8 mouse cellular contexts compared by ENCODE assay signal in the genomic region with DNA sequence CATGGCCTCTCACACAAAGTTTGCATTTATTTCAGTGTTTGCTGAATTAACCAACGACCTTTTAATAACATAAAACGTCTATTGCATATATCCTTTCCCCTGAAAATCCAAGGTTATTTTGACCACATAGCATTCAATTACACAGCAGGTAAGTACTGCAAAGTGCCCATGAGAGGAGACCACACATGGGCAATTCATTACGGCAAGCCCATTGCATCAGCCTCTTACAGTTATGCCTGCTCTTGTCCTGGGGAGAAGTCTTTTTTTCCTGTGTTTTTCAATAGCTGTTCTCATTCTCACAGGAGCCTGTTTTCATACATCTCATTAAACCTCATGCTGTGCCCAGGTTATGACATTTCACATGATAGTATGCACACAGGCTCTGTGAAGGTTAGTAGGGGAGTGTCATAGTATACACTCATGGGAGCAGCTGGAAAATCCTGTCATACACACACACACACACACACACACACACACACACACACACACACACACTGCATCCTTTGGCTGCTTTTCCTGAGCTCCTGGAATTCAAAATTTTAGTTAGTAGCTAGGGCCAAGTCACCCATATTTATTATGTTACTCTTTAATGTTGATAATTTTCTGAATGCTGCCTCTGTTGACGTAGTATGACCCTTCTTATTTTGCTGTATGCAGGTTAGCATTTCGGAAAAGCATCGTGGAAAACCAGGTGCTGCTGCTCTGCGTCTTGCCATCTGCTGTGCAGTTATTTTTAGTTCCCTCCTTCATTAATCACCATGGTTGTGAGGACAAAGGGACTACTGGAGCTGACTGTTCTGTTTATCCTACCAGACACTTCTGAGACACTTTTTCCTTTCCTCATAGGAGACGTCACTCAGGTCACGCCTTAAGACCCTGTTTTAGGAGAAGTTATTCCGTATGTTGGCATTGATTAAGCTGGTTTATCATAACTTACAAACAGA.
DNase-seq lines count a peak whose midpoint lies in the region; ATAC-seq and TF ChIP-seq lines count a peak whose summit lies in the region.
"Had no signal": no experiment of that assay in that cellular context is flagged by ENCODE, and none has a peak within 500 bp of the region (broad histone marks: within the 10 kb centered on the region; RNA-seq: fewer than 3 reads in every experiment).

No protein-coding gene starts in this region.

- H3K4me1 ChIP-seq in heart, postnatal 0 days (ENCODE audit: control insufficient read depth, insufficient read depth), result no peaks in the 10 kb centered on the region
- no peaks in the 10 kb centered on the region for H3K4me1 ChIP-seq in neural tube, embryonic 12.5 days
- H3K4me1 ChIP-seq: liver, embryonic 15.5 days had no signal

- TF ChIP-seq EP300 in heart, postnatal 0 days (IDR thresholded peaks at IDR 0.05; ENCODE audit: low read depth), result no peak

- intact Hi-C loops in heart, postnatal 25 days (cut with DNase I), result no loop called here

- H3K36me3 ChIP-seq in heart, postnatal 0 days (replicated peaks; ENCODE audit: control insufficient read depth, insufficient read depth, low read length), result no peaks in the 10 kb centered on the region
- H3K36me3 ChIP-seq in neural tube, embryonic 12.5 days, result no peaks in the 10 kb centered on the region
- H3K36me3 ChIP-seq: liver, embryonic 15.5 days had no signal

- H3K9me3 ChIP-seq in heart, postnatal 0 days (replicated peaks; ENCODE audit: control insufficient read depth, low read length), result no peaks in the 10 kb centered on the region
- no peaks in the 10 kb centered on the region for H3K9me3 ChIP-seq in neural tube, embryonic 12.5 days
- H3K9me3 ChIP-seq: liver, embryonic 15.5 days had no signal

- no peak for TF ChIP-seq CTCF in heart, postnatal 0 days (IDR thresholded peaks at IDR 0.05; ENCODE audit: low read depth)

- no peak overlapping the region for H3K9ac ChIP-seq in heart, postnatal 0 days (replicated peaks; ENCODE audit: low read depth, low read length)
- no peak overlapping the region for H3K9ac ChIP-seq in neural tube, embryonic 12.5 days
- H3K9ac ChIP-seq: liver, embryonic 15.5 days had no signal

- 30% methylated on average over 10 of the region's 10 CpGs for WGBS in heart, postnatal 0 days
- 62% methylated on average over 10 of the region's 10 CpGs for WGBS in neural tube, embryonic 12.5 days

- peak; percentile 39; the same call in 1 of the 2 replicates for ATAC-seq in heart, postnatal 0 days (ENCODE audit: insufficient read depth, low read depth)
- peak; percentile 53; the same call in 1 of the 2 replicates for ATAC-seq in neural tube, embryonic 12.5 days (ENCODE audit: low FRiP score, low read depth)
- ATAC-seq in megakaryocyte progenitor cell, adult 5-6 weeks (replicated peaks; ENCODE audit: poor library complexity), result no peak

- peak; percentile 36 for DNase-seq in heart, postnatal 0 days (ENCODE audit: low spot score)
- DNase-seq in heart, postnatal 25 days (ENCODE audit: low spot score), result no peak
- DNase-seq in cerebellum, adult 9-11 months, result peak; percentile 67
- peak; percentile 13 for DNase-seq in forelimb bud, embryonic 11.5 days (ENCODE audit: low read depth, low spot score)
- DNase-seq in layer of hippocampus, adult 11-12 months (ENCODE audit: low spot score), result no peak

- no peak overlapping the region for H3K27ac ChIP-seq in heart, postnatal 0 days (ENCODE audit: low read depth)
- no peak overlapping the region for H3K27ac ChIP-seq in neural tube, embryonic 12.5 days
- H3K27ac ChIP-seq: liver, embryonic 15.5 days had no signal

- no peak overlapping the region for H3K4me3 ChIP-seq in heart, postnatal 0 days (ENCODE audit: low read depth, low read length)
- H3K4me3 ChIP-seq in neural tube, embryonic 12.5 days, result no peak overlapping the region
- H3K4me3 ChIP-seq: liver, embryonic 15.5 days had no signal

- H3K27me3 ChIP-seq in heart, postnatal 0 days (ENCODE audit: control insufficient read depth, insufficient read depth, low read length), result no peaks in the 10 kb centered on the region
- no peaks in the 10 kb centered on the region for H3K27me3 ChIP-seq in neural tube, embryonic 12.5 days (replicated peaks)
- H3K27me3 ChIP-seq: liver, embryonic 15.5 days had no signal

- no peak overlapping the region for H3K4me2 ChIP-seq in heart, postnatal 0 days (ENCODE audit: low read depth, low read length)
- H3K4me2 ChIP-seq in neural tube, embryonic 12.5 days (replicated peaks), result no peak overlapping the region
- H3K4me2 ChIP-seq: liver, embryonic 15.5 days had no signal

Comparison
In these comparisons a context has a peak if more than half of its experiments do, and no peak if none do; other contexts are left out.
1. DNase-seq: peak in heart, postnatal 0 days (single experiment), cerebellum, adult 9-11 months (single experiment) and forelimb bud, embryonic 11.5 days (single experiment); none in heart, postnatal 25 days (single experiment) and layer of hippocampus, adult 11-12 months (single experiment).